Mouse (Mus musculus) forebrain, embryonic 12.5 days (tissue): ENCODE results near the gene Haus6. TPM values are rescaled to one million over a fixed set of nuclear protein-coding genes. Genes with fewer than 3 reads are reported as not detected.

Experiments used
- polyA plus RNA-seq: library from polyadenylated mRNA; unstranded; fragments of >200 nt; fragmentation: Nextera tagmentation; extraction: Ambion mirVana; gene quantifications from 2 replicates; pipeline ENCODE4 v1.2.1, GENCODE M21; 2016

The Haus6 gene
- polyA plus RNA-seq, 1 experiment from 2014 or later = 27.4 TPM

Other genes starting within 250 kb of the Haus6 start
- not detected in 2 replicates for gene Saxo1, start 53.7 kb downstream of the Haus6 start, polyA plus RNA-seq
- gene Rraga, start 36.4 kb downstream of the Haus6 start, polyA plus RNA-seq = 81.3 and 85.2 TPM in 2 replicates
- 44.8 and 46.7 TPM in 2 replicates for gene Plin2, start 58.0 kb upstream of the Haus6 start, polyA plus RNA-seq
- 7.3 and 8.6 TPM in 2 replicates for gene Dennd4c, start 136.5 kb upstream of the Haus6 start, polyA plus RNA-seq
- gene Rps6, start 245.4 kb upstream of the Haus6 start, polyA plus RNA-seq = 508 and 518 TPM in 2 replicates